Mouse (Mus musculus) lung, adult 10 weeks (tissue): ENCODE results near the gene Ino80d. TPM values are rescaled to one million over a fixed set of nuclear protein-coding genes. Genes with fewer than 3 reads are reported as not detected.

Experiments used
- polyA plus RNA-seq: library from polyadenylated mRNA; stranded (reverse); fragments of 350-450 nt; fragmentation: Illumina TruSeq; extraction: RNeasy Lipid Tissue Mini Kit (QIAGEN cat#74804); gene quantifications from one replicate; pipeline ENCODE4 v1.2.3, GENCODE M21; 2014; ENCODE audit warnings: low read depth, low replicate concordance; ENCODE audit not compliant: insufficient read depth

The Ino80d gene
- polyA plus RNA-seq, result 2.9 TPM

GRCm38 (mm10) chr1:63114136-63114781 lies at the start of gene Ino80d:
TSS of gene Ino80d (minus strand) at chr1:63114667.

Other genes starting within 250 kb of the Ino80d start
- 862 TPM for gene Eef1b2, start 62.2 kb upstream of the Ino80d start, polyA plus RNA-seq
- 43.5 TPM for gene Ndufs1, start 62.2 kb upstream of the Ino80d start, polyA plus RNA-seq
- 0.12 TPM for gene Gpr1, start 99.9 kb upstream of the Ino80d start, polyA plus RNA-seq
- 0.09 TPM for gene Zdbf2, start 158.6 kb upstream of the Ino80d start, polyA plus RNA-seq